Comparison of ENCODE assay signal across 15 mouse cellular contexts in genomic region chr6:91896783-91897182, GRCm38 (mm10). TPM values are rescaled to one million over a fixed set of nuclear protein-coding genes. Genes with fewer than 3 reads are reported as not detected.
"Had no signal": no experiment of that assay in that cellular context is flagged by ENCODE, and none has a peak within 500 bp of the region (broad histone marks: within the 10 kb centered on the region; RNA-seq: fewer than 3 reads in every experiment).

No protein-coding gene starts in this region.

- H3K4me3 ChIP-seq: midbrain, embryonic 13.5 days; midbrain, embryonic 15.5 days; neural tube, embryonic 12.5 days had no signal

- DNase-seq: lung, adult 18-20 months; lung, embryonic 14.5 days; lung, postnatal 10 days; lung, postnatal 4 days; right cerebral cortex, postnatal 14 days; spleen, adult 18-20 months; thymus, adult 2 months; thymus, postnatal 25 days; thymus, postnatal 4 days had no signal

- ATAC-seq: midbrain, embryonic 13.5 days; midbrain, embryonic 15.5 days had no signal

- H3K4me2 ChIP-seq: lung, embryonic 14.5 days; midbrain, embryonic 11.5 days; midbrain, embryonic 13.5 days; midbrain, embryonic 15.5 days; neural tube, embryonic 12.5 days had no signal

- H3K9ac ChIP-seq: lung, embryonic 14.5 days; midbrain, embryonic 13.5 days; midbrain, embryonic 15.5 days; neural tube, embryonic 12.5 days had no signal

- H3K9me3 ChIP-seq: midbrain, embryonic 13.5 days; midbrain, embryonic 15.5 days; neural tube, embryonic 12.5 days had no signal

- H3K27me3 ChIP-seq: midbrain, embryonic 13.5 days; midbrain, embryonic 15.5 days; neural tube, embryonic 12.5 days had no signal

- H3K27ac ChIP-seq: midbrain, embryonic 13.5 days; midbrain, embryonic 15.5 days; neural tube, embryonic 12.5 days had no signal

- H3K4me1 ChIP-seq: midbrain, embryonic 13.5 days; midbrain, embryonic 15.5 days; neural tube, embryonic 12.5 days had no signal

RNA-seq across cellular contexts. Expression of gene 4930590J08Rik, which starts 5.8 kb away (rescaled TPM):
- total RNA-seq: monocyte, adult 5-6 weeks had no signal
- polyA plus RNA-seq: liver, embryonic 16.5 days had no signal
